Mouse (Mus musculus) kidney, postnatal 10 days (tissue): ENCODE measurements around the gene Yif1b.
"Not testable (repeated sequence)": the region's sequence is repeated elsewhere in the genome, so short reads cannot be mapped to it uniquely, and the experiment has no call there.

ENCODE experiments used
- DNase-seq: peaks from one replicate; pipeline ENCODE4 v3.0.0; 2021; ENCODE audit warnings: mixed read lengths

The Yif1b gene

DNA sequence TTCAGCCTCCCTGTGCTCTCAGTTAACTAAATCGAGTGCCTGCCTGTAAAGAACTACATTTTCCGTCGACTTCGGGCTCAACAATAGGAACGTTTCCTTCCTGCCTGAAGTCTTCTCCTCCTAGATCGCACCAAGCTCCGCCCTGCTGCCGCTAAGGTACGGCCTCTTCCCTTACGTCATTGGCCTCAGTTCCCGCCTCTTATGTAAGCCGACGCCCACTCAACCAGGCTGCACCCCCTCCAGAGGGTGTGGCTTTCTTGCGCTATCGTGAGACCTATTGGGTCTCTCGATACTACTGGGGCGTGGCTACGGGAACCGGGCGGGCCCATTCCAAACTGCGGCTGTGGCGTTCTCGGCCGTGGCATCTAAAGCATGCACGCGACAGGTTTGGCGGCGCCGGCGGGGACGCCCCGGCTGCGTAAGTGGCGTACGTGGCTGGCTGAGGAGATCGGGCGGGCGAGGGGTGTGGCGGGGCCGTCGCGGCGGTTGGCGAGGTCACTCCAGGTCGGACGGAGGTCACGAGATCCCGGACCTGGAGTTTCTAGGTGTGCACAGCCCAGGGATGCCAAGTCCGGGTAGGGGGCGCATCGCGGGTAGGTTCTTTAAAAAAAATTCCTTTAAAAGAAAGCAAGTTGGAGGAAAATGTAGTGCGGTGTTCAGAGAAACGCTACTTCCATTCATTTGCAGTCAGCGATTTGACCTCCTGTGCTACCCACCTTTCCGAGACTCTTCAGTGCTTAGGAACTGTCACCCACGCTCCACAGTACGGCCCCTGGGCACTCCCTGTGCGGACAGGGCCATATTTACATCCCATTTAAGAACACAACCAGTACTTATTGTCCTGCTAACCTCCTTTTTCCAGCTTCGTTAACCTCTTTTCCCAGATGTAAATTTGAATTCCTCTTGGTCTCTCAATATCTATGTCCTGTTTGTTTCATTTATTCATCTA, at the start of gene Yif1b:
TSS of gene Yif1b (plus strand) at position 311 of the 949 bp plus-strand sequence.
- peak; percentile 99 for DNase-seq

DNA sequence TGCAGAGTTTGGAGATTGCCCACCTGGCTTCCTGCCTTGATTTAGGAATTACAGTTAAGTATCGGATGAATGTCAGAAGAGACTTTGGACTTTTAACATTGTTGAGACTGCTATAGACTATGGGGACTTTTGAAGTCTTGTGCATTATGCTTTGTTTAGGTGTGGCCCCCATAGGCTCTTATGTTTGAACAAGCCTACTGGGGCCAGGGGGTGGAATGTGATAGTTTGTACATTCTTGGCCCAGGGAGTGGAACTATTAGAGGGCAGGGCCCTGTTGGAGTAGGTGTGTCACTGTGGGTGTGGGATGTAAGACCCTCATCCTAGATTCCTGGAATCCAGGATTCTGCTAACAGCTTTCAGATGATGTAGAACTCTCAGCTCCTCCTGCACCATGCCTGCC, 43.9 kb upstream of the Yif1b start:
- not testable (repeated sequence) for DNase-seq

DNA sequence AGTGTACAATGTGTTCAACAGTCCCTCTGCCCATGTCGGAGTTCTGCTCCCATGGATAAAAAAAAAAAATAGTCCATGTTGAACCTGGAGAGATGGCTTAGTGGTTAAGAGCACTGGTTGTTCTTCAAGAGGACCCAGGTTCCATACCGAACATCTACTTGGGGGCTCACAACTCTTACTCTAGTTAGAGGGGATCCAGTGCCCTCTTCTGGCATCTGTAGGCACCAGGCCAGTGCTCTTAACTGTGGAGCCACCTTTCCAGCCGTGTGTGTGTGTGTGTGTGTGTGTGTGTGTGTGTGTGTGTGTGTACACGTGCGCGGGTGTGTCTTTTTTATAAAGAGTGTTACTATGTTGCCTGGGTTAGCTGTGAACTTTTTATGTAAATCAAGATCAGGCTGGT, 35.6 kb upstream of the Yif1b start:
- no peak for DNase-seq

DNA sequence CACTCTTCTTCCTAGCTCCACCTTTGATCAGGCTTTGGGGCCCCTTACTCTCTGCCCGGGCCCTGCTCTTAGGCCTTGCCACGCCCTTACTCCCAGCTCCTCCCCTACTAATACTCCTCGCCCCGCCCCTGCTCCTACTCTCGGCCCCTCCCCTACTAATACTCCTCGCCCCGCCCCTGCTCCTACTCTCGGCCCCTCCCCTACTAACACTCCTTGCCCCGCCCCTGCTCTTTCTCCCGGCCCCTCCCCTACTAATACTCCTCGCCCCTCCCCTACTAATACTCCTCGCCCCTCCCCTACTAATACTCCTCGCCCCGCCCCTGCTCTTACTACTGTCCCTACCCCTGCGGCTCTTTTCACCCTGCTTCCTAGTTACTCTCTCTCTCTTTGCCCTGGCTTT, 27.1 kb upstream of the Yif1b start:
- peak; percentile 67 for DNase-seq

DNA sequence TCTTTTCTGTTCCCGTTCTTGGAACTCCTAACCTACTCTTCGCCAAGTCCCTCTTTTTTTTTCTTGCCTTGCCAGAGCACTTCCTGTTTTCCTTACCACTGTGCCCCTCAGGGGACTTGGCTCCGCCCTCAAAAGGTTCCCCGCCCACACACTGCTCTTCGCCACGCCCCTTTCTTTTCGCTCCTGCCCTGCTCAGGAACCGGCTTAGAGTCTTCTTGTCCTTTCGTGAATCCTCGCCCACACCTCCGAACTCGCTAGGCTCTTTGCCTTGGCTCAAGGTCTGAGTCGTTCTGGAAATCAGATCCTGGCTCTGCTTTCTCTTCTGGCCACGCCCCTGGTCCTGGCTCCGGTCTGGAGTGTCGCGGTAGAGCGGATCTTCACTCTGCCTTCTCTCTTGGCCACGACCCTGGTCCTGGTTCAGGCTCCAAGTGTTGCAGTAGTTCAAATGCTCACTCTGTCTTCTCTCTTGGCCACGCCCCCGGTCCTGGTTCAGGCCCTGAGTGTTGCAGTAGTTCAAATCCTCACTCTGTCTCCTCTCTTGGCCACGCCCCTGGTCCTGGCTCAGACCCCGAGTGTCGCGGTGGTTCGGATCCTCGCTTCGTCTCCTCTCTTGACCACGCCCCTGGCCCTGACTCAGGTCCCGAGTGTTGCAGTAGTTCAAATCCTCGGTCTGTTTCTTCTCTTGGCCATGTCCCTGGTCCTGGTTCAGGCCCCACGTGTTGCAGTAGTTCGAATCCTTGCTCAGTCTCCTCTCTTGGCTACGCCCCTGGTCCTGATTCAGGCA, 26.5 kb upstream of the Yif1b start:
- DNase-seq = peak; percentile 89

DNA sequence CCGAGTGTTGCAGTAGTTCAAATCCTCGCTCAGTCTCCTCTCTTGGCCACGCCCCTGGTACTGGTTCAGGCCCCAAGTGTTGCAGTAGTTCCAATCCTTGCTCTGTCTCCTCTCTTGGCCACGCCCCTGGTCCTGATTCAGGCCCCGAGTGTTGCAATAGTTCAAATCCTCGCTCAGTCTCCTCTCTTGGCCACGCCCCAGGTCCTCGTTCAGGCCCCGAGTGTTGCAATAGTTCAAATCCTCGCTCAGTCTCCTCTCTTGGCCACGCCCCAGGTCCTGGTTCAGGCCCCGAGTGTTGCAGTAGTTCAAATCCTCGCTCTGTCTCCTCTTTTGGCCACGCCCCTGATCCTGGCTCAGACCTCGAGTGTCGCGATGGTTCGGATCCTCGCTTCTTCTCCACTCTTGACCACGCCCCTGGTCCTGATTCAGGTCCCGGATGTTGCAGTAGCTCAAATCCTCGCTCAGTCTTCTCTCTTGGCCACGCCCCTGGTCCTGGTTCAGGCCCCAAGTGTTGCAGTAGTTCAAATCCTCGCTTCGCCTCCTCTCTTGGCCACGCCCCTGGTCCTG, 25.8 kb upstream of the Yif1b start:
- peak; percentile 29 for DNase-seq

DNA sequence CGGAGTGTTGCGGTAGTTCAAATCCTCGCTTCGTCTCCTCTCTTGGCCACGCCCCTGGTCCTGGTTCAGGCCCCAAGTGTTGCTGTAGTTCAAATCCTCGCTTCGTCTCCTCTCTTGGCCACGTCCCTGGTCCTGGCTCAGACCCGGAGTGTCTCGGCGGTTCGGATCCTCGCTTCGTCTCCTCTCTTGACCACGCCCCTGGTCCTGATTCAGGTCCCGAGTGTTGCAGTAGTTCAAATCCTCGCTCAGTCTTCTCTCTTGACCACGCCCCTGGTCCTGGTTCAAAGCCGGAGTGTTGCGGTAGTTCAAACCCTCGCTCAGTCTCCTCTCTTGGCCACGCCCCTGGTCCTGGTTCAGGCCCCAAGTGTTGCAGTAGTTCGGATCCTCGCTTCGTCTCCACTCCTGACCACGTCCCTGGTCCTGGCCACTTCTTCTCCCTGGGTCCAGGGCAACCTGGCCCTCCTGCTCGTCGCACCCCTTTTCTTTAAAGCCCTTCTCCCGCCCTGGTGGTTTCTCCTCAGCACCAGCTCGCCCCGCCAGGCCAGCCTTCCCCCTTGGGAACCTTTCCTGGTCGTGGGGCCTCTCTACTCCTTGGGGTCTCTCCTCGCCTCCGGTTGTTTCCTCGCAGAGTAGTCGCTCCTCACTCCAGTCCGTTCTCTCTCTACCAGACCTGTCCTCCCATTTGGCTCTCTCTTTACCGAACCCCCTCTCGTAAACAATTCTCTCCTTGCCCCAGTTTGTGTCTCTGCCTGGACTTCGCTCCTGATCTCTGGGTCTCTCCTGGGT, 25.2 kb upstream of the Yif1b start:
- DNase-seq = not testable (repeated sequence)

DNA sequence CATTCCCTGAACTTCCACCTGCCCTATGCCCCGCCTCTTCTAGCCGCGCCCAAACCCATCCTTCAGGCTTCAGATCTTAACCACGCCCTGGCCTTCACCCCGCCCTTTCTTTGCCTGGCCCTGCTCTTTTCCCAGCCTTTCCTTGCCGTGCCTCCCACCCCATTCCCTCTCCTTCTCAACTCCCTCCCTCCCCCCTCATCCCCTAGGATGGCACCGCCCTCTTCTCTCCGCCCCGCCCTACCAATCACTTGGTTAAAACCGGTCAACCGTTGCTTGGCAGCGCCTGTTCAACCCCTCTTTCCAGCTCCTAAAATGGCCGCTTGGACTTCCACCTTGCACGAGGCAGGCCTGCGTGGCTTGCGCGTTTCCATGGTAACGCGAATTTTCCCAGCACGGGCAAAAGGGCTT, 24.4 kb upstream of the Yif1b start, which contains the start of gene Catsperg1:
TSS of gene Catsperg1 (minus strand) at position 361 of the 408 bp plus-strand sequence.
- peak; percentile 30 for DNase-seq

DNA sequence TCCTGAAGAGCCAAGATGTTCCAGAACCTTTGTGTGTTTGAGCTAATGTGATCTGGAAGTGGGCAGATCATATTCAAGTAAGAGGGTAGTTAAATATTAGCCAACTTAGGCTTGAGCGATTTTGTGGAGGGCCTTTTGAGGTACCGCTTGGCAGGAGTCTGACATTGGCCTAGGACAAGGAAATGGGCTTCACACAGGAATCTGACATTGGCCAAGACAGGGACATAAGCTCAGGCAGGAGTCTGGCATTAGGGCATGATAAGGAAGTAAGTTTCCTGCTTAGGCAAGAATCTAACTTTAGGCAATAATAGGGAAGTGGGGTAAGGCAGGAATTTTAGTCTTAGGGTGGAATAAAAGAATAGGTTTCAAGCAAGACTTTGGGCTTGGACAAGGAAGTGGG, 23.9 kb upstream of the Yif1b start:
- DNase-seq = no peak

DNA sequence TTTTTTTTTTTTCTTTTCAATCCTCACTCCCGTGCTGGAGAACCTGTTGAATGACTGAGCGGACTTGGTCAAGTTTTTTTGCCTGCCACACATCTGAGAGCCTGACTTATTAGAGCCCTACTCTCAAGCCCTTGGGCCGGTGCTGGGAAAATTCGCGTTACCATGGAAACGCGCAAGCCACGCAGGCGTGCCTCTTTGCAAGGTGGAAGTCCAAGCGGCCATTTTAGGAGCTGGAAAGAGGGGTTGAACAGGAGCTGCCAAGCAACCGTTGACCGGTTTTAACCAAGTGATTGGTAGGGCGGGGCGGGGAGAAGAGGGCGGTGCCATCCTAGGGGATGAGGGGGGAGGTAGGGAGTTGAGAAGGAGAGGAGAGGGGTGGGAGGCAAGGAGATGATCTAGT, 23.3 kb upstream of the Yif1b start:
- no peak for DNase-seq

DNA sequence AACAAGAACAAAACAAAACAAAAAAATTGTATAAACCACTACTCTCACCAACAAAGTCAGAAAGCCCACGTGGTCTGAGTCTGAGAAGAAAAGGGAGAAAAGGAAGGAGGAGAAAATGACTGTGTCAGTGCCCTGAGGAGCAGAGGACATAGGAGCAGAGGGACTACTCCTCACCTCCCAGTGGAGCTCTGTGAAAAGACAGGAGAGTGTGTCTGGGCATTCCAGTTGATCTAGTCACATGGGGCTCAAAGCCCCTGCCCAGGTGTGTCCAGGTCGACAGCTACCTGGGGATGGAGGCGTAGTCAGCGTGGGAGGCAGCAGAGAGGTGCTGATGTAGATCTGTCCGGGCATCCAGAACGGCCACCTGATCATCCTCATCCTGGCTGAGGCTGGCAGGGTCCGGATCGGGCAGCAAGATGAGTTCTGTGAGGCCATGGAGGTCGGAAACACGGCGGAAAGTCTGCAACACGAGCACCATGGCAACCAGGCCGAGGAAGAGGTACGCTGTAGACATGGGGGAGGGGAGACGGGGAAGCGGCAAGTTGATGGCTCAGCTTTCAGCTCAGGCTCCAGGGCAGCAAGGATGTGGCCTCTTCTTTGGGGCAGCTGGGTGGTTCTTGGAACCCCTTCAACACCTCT, 13.3 kb upstream of the Yif1b start:
- no peak for DNase-seq

DNA sequence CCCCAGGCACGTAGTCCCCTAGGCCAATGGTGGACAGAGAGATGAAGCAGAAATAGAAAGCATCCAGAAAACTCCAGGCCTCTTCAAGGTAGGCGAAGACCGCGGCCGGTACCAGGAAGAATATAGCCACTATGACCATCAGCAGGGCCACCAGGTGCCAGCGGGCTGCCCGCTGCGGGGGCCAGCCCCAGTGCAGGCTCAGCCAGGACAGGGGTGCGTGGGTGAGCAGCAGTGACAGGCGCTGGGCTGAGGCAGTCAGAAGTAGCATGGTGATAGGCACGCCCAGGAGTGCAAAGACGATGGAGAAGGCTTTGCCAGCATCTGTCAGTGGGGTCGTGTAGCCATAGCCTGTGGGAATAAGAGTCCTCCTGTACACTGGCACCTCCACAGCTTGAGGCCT, 12.6 kb upstream of the Yif1b start:
- no peak for DNase-seq

DNA sequence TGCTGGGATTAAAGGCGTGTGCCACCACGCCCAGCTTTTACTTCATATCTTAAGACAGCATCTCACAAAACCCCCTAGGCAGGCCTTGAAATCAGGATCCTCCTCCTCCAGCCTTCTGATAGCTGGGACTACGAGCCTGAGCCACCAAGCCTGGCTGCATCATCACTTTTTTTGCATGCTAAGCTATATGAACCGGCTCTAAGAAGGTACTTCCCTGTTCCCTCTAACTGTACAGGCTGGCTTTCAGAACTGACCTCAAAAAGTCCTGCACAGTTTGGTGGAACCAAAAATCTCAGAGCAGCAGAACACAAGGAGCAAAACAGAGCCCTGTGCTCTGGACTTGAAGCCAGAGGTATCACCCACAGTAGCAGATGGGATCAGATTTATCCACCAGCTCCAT, 9.9 kb upstream of the Yif1b start:
- no peak for DNase-seq

DNA sequence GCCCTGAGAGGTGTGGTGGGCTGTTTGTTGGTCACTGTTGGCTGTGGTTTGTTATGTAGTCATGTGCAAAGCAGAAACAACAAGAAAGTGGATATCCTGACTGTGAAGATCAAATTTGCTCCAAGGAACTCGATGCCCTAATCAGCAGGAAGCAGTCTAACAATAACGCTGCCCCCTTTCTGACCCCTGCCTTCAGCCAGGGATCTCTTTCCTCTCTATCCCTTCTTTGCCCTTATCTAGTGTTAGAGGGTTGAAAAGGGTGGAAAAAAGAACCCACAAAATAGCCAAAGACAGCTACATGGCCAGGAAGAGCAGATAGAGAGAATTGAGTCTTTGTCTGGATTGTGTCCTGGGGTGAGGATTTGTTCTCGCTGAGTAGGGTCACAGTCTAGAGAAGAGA, 7.6 kb upstream of the Yif1b start:
- no peak for DNase-seq

DNA sequence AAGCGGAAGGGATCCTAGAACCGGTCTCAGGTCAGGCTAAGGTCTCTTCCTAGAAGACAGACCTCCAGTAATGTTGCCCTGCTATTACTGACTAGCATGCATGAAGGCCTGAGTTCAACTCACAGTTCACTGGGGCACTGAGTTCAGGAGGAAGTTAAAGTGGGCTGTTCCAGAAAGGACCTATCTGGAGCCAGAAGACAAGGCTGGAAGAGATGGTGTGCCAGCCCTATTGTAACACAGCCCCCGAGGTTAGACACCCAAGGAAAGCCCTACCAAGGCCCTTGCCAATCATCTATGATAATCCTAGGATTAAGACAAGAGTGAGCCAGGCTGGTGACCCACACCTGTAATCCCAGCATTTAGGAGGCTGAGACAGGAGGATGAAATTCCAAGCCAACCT, 6.6 kb upstream of the Yif1b start:
- no peak for DNase-seq

DNA sequence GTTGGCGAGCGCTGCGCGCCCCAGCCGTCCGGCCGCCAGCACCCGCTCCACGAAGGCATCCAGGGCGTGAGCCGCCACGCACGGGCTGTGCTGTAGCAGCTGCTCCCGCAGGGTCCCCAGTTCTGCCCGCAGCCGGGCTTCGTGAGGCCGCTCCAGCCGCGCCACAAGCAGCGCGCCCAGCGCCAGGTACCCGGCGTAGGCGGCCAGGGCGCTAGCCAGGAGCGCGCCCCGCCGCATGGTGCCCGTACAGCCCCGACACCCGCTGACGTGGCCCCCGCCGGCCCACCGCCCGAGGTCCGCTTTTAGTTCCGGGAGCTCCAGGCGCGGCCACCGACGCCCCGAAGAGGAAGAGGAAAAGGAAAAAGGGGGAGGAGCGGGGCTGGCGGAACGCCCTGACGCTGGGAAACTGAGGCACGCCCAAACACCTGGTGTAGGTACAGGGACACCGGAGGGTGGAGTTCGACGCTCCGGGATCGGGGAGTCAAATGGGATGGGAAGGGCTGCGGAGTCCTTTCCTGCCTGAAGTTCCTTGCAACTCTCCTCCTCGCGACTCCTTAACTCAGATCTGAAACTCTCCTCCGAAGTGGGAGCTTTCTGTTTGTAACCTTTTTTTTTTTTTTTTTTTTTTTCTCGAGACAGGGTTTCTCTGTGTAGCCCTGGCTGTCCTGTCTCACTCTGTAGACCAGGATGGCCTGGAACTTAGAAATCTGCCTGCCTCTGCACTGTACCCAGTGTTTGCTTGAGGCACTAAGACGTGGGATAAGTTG, 5.7 kb upstream of the Yif1b start, which contains the start of gene Kcnk6:
TSS of gene Kcnk6 (minus strand) at position 269 of the 767 bp plus-strand sequence.
- peak; percentile 72 for DNase-seq

DNA sequence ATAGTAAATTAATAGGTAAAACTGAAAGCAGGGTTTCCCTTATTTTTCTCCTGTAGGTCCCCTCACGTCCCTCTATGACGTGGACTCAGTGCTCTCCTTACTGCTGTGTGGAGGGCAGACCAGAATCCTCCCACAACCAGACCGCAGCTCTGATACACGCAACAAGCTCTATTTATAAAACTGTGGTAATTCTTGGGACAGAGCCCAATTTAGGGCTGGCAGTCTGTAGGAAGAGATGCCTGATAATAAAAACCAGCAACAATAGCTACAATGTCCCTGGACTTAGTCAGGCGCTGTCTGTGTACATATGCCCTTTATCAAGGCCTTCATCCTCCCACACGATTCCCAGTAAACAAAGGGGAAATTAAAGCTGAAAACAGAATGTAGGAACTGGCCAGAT, 4.4 kb upstream of the Yif1b start:
- DNase-seq = no peak

DNA sequence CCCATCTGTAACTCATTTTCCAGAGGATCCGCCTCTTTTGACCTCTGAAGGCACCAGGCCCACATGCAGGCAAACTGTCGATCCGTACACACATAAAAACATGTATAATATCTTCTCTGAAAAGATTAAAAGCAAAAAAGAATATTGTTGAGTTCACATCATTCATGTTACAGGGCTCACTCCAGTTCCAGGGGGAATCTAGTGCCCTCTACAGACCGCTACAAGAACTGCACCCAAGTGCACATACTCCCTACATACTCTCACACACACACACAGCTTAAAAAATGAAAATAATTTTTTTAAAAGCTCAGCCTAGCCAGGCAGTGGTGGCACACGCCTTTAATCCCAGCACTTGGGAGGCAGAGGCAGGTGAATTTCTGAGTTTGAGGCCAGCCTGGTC, 3.5 kb upstream of the Yif1b start:
- no peak for DNase-seq

DNA sequence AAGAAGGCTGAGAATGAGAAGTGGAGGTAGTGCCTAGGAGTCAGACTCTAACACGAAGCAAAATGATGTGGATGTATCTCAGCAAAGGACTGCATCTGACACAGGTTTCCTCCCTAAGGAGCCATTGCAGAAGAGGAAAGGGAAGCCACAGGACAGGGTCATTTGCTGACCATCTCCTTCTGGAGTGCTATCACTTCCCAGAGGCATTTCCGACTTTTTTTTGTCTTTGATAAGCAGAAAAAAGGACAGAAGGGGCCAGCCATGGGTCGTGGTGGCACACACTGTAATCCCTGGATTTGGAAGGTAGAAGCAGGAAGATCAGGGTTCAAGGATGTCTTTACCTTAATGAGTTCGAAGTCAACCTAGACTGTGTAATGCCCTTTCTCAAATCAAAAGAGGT, 1.5 kb upstream of the Yif1b start:
- no peak for DNase-seq

DNA sequence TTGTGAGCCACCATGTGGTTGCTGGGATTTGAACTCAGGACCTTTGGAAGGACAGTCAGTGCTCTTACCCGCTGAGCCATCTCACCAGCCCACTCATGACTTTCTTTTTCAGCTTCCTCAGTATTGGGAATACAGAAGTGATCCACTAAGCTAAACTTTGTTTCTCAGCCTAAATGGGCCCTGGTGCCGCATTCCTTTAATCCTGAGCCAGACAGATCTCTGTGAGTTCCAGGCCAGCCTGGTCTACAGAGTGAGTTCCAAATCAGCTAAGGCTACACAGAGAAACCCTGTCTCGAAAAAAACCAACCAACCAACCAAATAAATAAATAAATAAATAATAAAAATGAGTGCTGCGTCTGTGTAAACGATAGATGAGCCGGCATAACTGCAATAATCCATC, 533 bp upstream of the Yif1b start:
- DNase-seq = not testable (repeated sequence)

DNA sequence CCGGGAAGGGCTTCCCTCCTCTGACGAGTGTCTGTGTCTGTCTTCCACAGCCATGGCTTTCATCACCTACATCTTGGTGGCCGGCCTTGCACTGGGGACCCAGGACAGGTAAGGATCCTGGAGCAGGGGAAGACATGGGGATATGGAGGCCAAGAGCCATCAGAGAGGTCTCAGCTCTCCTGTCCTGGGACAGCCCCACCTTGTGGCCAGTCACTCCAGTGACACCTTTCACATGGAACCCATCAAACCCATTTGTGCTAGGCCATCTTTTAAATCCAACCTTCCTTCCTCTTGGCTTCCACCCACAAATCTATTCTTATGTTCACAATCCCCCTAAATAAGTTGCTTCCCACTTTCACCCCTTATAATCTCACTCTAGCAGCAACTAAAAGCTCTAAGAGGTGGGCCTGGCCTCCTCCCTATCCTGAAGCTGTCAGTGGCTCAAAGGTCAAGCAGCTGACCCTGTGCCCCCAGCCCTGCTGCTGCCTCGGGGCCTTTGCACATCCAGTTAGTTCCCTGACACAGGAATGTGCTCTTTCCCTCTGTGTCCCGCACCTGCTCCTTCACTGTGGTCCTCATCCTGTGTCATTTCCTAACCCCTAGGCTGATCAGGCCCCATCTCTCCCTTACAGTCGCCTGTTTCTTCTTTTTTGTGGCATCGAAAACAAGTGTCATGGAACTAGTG, 6.7 kb downstream of the Yif1b start:
- peak; percentile 51 for DNase-seq
